Mouse (Mus musculus): ENCODE measurements at regions not wholly inside any gene's neighbourhood (a gene's known extent, or its start where the extent isn't known, plus 50 kb on each side); places are given as distances from the start of the nearest gene placed in this dataset.
A peak's percentile ranks its signal among the peaks of the same experiment; 100 is the strongest.

DNA sequence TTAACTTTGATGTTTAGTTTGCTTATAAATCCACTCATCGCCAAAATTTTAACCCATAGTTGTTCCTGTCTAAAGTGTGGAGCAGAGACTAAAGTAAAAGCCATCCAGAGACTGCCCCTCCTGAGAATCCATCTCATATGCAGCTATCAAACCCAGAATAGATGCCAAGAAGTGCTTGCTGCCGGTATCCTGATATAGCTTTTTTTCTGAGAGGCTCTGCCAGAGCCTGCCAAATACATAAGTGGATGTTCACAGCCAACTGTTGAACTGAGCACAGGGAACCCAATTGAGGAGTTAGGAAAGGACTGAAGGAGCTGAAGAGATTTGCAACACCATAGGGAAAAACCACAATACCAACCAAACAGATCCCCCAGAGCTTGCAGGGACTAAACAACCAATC, 600.3 kb downstream of the Hdgfl1 start:
- DNase-seq (ENCODE audit: low spot score) (no peak), ATAC-seq (ENCODE audit: insufficient read depth, low FRiP score, low TSS enrichment) (no peak)
- H3K27me3 ChIP-seq (ENCODE audit: control insufficient read depth, insufficient read depth, low read length), result no peaks in the 10 kb centered on the region

DNA sequence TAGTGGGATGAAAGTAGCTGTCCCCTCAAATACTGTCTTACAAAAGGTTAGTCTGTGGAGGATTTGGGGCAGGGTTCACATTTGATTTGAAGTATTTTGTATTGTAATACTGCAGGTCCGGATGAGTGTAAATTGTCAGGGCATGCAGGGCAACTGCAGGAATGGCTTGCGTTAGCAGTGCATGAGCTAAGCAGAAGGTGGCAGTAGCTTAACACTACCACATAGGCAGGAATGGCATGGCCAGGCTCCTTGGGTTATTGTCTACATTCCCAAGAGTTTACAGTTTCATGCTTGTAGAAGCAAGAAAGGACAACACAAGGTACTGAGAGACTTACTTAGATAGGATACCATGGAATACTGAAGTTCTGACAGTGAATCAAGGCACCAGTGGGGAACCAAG, 611.3 kb downstream of the Hdgfl1 start:
- Histone ChIP-seq H3K4me1 (ENCODE audit: control insufficient read depth, insufficient read depth, low read length) (no peaks in the 10 kb centered on the region), H3K4me2 (ENCODE audit: low read depth) (no peak overlapping the region), H3K4me3 (ENCODE audit: low read depth, low read length) (no peak overlapping the region), H3K27ac (ENCODE audit: low read depth, low read length) (no peak overlapping the region), H3K9ac (ENCODE audit: low read length) (no peak overlapping the region), H3K36me3 (ENCODE audit: control insufficient read depth, insufficient read depth, low read length) (no peaks in the 10 kb centered on the region), H3K9me3 (ENCODE audit: control insufficient read depth, low read length) (no peaks in the 10 kb centered on the region), H3K27me3 (ENCODE audit: control insufficient read depth, insufficient read depth, low read length) (no peaks in the 10 kb centered on the region)
- DNase-seq (ENCODE audit: low spot score), result no peak
- WGBS, result 73% methylated on average over 2 of the region's 2 CpGs
- no peak for ATAC-seq (ENCODE audit: insufficient read depth, low FRiP score, low TSS enrichment)

More for the DNA sequence above, 600.3 kb downstream of the Hdgfl1 start:
- H3K4me3 ChIP-seq (ENCODE audit: low read depth, low read length), result no peak overlapping the region
- 78% methylated on average over 2 of the region's 2 CpGs for WGBS
- H3K9me3 ChIP-seq (ENCODE audit: control insufficient read depth, low read length), result no peaks in the 10 kb centered on the region
- no peak overlapping the region for H3K9ac ChIP-seq (ENCODE audit: low read length)
- no peaks in the 10 kb centered on the region for H3K4me1 ChIP-seq (ENCODE audit: control insufficient read depth, insufficient read depth, low read length)
- H3K36me3 ChIP-seq (ENCODE audit: control insufficient read depth, insufficient read depth, low read length), result no peaks in the 10 kb centered on the region
- H3K4me2 ChIP-seq (ENCODE audit: low read depth), result no peak overlapping the region
- no peak overlapping the region for H3K27ac ChIP-seq (ENCODE audit: low read depth, low read length)

DNA sequence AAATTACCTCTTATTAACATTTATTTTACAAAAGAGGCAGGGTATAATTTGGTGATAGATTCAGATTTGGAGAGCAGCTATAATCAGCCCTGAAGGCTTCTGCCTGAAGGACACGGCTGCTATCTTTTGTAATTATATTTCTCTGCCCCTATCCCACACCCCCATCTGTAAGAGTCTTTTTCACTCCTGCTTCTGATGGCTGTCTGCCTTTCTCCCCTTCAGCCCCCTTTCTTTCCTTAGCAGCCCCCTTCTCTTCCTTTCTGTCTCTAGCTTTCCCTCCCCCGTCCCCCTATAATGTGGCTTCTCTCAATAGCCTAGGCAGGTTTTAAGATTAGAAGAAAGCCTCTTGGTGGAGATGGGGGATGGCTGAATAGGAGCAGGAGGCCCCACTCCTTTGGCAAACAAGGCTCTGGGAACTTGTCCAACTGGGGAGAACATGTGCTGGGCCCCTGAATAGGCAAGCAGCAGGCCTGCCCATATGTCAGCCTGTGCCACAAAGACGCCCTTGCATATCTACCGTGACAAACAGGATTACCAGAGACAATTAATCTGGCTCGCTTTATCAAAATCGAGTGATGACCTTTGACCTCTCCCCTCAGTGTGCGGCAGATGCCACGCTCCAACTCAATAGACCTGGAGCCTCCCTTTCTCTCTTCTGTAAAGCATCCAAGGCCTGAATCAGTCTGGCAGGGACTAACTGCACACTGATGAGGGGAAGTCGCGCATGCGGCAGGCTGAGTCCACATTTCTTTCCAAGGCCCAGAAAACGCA, 615.1 kb downstream of the Hdgfl1 start:
- 27% methylated on average over 12 of the region's 12 CpGs for WGBS
- ATAC-seq (ENCODE audit: insufficient read depth, low FRiP score, low TSS enrichment) (peak; percentile 97), DNase-seq (ENCODE audit: low spot score) (peak; percentile 81)
- Histone ChIP-seq H3K27me3 (ENCODE audit: control insufficient read depth, insufficient read depth, low read length) (no peaks in the 10 kb centered on the region), H3K4me1 (ENCODE audit: control insufficient read depth, insufficient read depth, low read length) (no peaks in the 10 kb centered on the region), H3K27ac (ENCODE audit: low read depth, low read length) (peak overlapping the region; percentile 75), H3K36me3 (ENCODE audit: control insufficient read depth, insufficient read depth, low read length) (no peaks in the 10 kb centered on the region), H3K9ac (ENCODE audit: low read length) (no peak overlapping the region), H3K9me3 (ENCODE audit: control insufficient read depth, low read length) (no peaks in the 10 kb centered on the region), H3K4me3 (ENCODE audit: low read depth, low read length) (no peak overlapping the region), H3K4me2 (ENCODE audit: low read depth) (no peak overlapping the region)

DNA sequence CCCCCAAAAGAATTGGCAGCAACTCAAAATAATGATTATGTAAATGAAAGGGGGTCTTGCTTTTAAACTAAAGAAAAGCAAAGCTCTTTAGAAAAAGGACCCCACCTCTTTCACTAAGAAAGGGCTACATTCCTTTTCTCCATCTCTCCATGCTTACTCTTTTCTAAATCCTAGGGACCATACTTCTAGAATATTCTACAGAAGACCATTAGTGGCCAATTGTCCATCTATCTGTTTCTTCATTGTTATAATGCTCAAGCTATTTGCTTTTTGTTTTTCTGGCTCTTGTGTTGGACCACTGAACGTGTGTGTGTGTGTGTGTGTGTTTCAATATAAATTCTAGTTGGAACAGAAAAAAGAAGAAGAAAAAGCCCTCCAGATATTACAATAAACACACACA, 615.7 kb downstream of the Hdgfl1 start:
- Histone ChIP-seq H3K4me3 (ENCODE audit: low read depth, low read length) (no peak overlapping the region), H3K4me2 (ENCODE audit: low read depth) (no peak overlapping the region), H3K36me3 (ENCODE audit: control insufficient read depth, insufficient read depth, low read length) (no peaks in the 10 kb centered on the region), H3K27ac (ENCODE audit: low read depth, low read length) (peak overlapping the region; percentile 75), H3K27me3 (ENCODE audit: control insufficient read depth, insufficient read depth, low read length) (no peaks in the 10 kb centered on the region), H3K4me1 (ENCODE audit: control insufficient read depth, insufficient read depth, low read length) (no peaks in the 10 kb centered on the region), H3K9ac (ENCODE audit: low read length) (no peak overlapping the region), H3K9me3 (ENCODE audit: control insufficient read depth, low read length) (no peaks in the 10 kb centered on the region)
- ATAC-seq (ENCODE audit: insufficient read depth, low FRiP score, low TSS enrichment), result no peak
- 36% methylated on average over 1 of the region's 1 CpGs for WGBS
- DNase-seq (ENCODE audit: low spot score), result no peak

DNA sequence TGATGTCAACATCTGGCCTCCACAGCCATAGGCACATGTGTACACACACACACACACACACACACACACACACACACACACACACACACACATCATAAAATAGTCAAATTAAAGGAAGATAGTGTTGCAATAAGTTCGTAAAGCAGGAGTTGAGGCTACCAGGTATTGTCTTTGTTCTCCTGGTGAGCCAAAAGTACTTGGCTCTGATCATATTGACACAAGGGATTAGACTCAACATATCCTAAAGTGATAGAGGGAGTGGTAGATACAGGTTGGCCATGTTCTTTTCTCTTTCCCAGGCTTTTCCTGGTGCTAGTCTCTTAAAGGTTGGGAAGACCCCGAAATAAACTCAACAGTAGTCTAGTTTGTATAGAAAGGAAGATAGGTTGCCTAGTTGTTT, 616.9 kb downstream of the Hdgfl1 start:
- H3K9me3 ChIP-seq (ENCODE audit: control insufficient read depth, low read length), result no peaks in the 10 kb centered on the region
- no peak overlapping the region for H3K4me3 ChIP-seq (ENCODE audit: low read depth, low read length)
- H3K36me3 ChIP-seq (ENCODE audit: control insufficient read depth, insufficient read depth, low read length), result no peaks in the 10 kb centered on the region
- H3K4me2 ChIP-seq (ENCODE audit: low read depth), result no peak overlapping the region
- H3K9ac ChIP-seq (ENCODE audit: low read length), result no peak overlapping the region
- no peaks in the 10 kb centered on the region for H3K27me3 ChIP-seq (ENCODE audit: control insufficient read depth, insufficient read depth, low read length)
- no peak overlapping the region for H3K27ac ChIP-seq (ENCODE audit: low read depth, low read length)
- WGBS, result 96% methylated on average over 2 of the region's 2 CpGs
- ATAC-seq (ENCODE audit: insufficient read depth, low FRiP score, low TSS enrichment), result no peak
- H3K4me1 ChIP-seq (ENCODE audit: control insufficient read depth, insufficient read depth, low read length), result no peaks in the 10 kb centered on the region
- no peak for DNase-seq (ENCODE audit: low spot score)

DNA sequence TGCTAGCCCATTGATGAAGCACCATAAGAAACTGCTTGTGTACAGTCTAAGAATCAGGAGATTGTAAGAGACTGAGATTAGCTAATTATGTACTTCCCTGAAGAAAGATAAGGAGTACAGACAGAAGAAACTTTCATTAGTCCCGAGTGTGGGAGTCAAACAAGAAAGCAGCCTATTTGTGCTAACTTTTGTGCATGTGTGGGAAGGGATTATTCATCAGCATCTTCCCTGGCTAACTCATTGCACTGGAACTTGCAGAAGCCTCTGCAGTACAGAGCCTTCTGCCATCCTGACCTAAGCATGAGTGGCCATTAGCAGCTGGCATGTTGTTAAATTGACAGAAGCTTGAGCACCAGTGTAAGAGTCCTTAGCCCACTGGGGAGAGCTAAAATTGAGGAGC, 619.5 kb downstream of the Hdgfl1 start:
- Histone ChIP-seq H3K36me3 (ENCODE audit: control insufficient read depth, insufficient read depth, low read length) (no peaks in the 10 kb centered on the region), H3K27ac (ENCODE audit: low read depth, low read length) (no peak overlapping the region), H3K4me3 (ENCODE audit: low read depth, low read length) (no peak overlapping the region), H3K4me1 (ENCODE audit: control insufficient read depth, insufficient read depth, low read length) (no peaks in the 10 kb centered on the region), H3K27me3 (ENCODE audit: control insufficient read depth, insufficient read depth, low read length) (no peaks in the 10 kb centered on the region), H3K9ac (ENCODE audit: low read length) (no peak overlapping the region), H3K4me2 (ENCODE audit: low read depth) (no peak overlapping the region), H3K9me3 (ENCODE audit: control insufficient read depth, low read length) (no peaks in the 10 kb centered on the region)
- ATAC-seq (ENCODE audit: insufficient read depth, low FRiP score, low TSS enrichment), result no peak
- no peak for DNase-seq (ENCODE audit: low spot score)
- 83% methylated on average over 1 of the region's 1 CpGs for whole genome bisulfite sequencing

DNA sequence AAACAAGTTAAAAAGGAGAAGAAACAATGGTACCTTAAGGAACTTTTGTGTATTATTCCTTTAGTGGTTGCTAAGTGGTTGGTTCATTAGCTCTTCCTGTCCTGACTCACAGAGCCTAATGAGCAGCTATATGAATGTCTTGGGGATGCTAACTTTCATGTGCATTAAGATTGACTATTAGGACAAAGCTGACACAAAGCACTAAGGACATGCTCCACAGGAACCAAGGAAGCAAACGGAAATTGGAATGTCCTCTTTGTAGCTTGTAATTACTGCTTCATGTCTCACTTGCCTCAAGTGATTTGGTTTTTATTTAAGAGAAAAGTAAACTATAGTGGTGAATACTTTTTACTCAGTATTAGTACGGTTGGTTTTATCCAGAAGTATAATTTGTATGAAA, 627.2 kb downstream of the Hdgfl1 start:
- Histone ChIP-seq H3K4me2 (ENCODE audit: low read depth) (no peak overlapping the region), H3K9ac (ENCODE audit: low read length) (no peak overlapping the region), H3K27me3 (ENCODE audit: control insufficient read depth, insufficient read depth, low read length) (no peaks in the 10 kb centered on the region), H3K9me3 (ENCODE audit: control insufficient read depth, low read length) (no peaks in the 10 kb centered on the region), H3K4me3 (ENCODE audit: low read depth, low read length) (no peak overlapping the region), H3K4me1 (ENCODE audit: control insufficient read depth, insufficient read depth, low read length) (no peaks in the 10 kb centered on the region), H3K27ac (ENCODE audit: low read depth, low read length) (no peak overlapping the region), H3K36me3 (ENCODE audit: control insufficient read depth, insufficient read depth, low read length) (no peaks in the 10 kb centered on the region)
- no peak for DNase-seq (ENCODE audit: low spot score)
- ATAC-seq (ENCODE audit: insufficient read depth, low FRiP score, low TSS enrichment), result no peak
- WGBS, result 81% methylated on average over 2 of the region's 2 CpGs

DNA sequence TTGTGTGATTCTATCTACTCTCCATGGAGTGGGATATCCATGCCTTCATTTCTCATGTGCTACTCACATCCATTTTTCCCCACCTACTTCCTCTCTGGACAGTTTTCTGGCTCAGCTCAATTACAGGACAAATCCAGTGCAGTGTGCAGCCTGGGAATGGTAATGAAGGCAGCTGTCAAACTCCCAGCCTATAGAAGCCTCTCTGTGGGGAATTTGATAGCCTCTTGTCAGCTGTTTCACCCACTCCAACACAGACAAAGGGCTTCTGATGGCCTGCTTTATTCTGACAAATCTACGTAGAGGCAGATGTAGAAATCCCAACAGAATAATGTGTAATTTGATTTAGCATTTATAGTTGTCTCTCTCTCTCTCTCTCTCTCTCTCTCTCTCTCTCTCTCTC, 650.6 kb downstream of the Hdgfl1 start:
- no peaks in the 10 kb centered on the region for H3K27me3 ChIP-seq (ENCODE audit: control insufficient read depth, insufficient read depth, low read length)
- no peaks in the 10 kb centered on the region for H3K36me3 ChIP-seq (ENCODE audit: control insufficient read depth, insufficient read depth, low read length)
- DNase-seq (ENCODE audit: low spot score) (peak; percentile 42), ATAC-seq (ENCODE audit: insufficient read depth, low FRiP score, low TSS enrichment) (peak; percentile 90)
- H3K9ac ChIP-seq (ENCODE audit: low read length), result no peak overlapping the region
- H3K4me3 ChIP-seq (ENCODE audit: low read depth, low read length), result no peak overlapping the region
- no peaks in the 10 kb centered on the region for H3K9me3 ChIP-seq (ENCODE audit: control insufficient read depth, low read length)
- H3K27ac ChIP-seq (ENCODE audit: low read depth, low read length), result no peak overlapping the region
- no peak overlapping the region for H3K4me2 ChIP-seq (ENCODE audit: low read depth)
- H3K4me1 ChIP-seq (ENCODE audit: control insufficient read depth, insufficient read depth, low read length), result no peaks in the 10 kb centered on the region
- WGBS, result 34% methylated on average over 1 of the region's 1 CpGs

DNA sequence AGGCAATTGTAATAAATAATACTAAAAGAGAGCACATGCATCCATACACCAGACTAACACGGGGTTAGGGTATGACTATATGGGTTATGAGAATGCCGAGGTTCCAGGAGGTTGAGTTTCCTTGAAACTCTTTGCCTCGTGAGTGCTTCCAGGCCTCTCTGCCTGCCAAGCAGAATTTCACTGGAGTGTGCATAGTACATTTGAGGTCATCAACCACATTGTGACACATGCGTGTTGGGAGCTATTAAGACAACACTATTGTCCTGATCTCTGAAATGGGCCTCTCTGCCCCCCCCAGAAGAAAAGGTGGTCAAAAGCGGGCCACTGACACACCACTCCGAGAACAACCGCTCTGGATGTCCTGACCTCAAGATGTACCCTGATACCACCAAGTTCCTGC, 655.8 kb downstream of the Hdgfl1 start:
- H3K4me1 ChIP-seq (ENCODE audit: control insufficient read depth, insufficient read depth, low read length), result no peaks in the 10 kb centered on the region
- no peaks in the 10 kb centered on the region for H3K27me3 ChIP-seq (ENCODE audit: control insufficient read depth, insufficient read depth, low read length)
- no peaks in the 10 kb centered on the region for H3K36me3 ChIP-seq (ENCODE audit: control insufficient read depth, insufficient read depth, low read length)
- DNase-seq (ENCODE audit: low spot score), result no peak
- no peak overlapping the region for H3K4me3 ChIP-seq (ENCODE audit: low read depth, low read length)
- H3K27ac ChIP-seq (ENCODE audit: low read depth, low read length), result no peak overlapping the region
- H3K9ac ChIP-seq (ENCODE audit: low read length), result no peak overlapping the region
- no peak for ATAC-seq (ENCODE audit: insufficient read depth, low FRiP score, low TSS enrichment)
- H3K4me2 ChIP-seq (ENCODE audit: low read depth), result no peak overlapping the region
- WGBS, result 77% methylated on average over 7 of the region's 7 CpGs
- H3K9me3 ChIP-seq (ENCODE audit: control insufficient read depth, low read length), result no peaks in the 10 kb centered on the region
